Mouse (Mus musculus) adrenal gland, adult 2 months (tissue): ENCODE measurements around the gene Fzd10. TPM values are rescaled to one million over a fixed set of nuclear protein-coding genes. Genes with fewer than 3 reads are reported as not detected.

Source experiments
- DNase-seq: peaks from one replicate; pipeline ENCODE4 v3.0.0; 2021
- long read RNA-seq: library from polyadenylated mRNA; stranded (forward); transcript quantifications from one replicate; pipeline ENCODE4 v2.0.0, GENCODE M21; 2021
- polyA plus RNA-seq: library from polyadenylated mRNA; depleted of rRNA; stranded (reverse); fragments of >200 nt; gene quantifications from 2 replicates; pipeline ENCODE4 v1.2.3, GENCODE M21; 2012; rRNA removed
- total RNA-seq, 2 experiments: library from RNA; stranded (reverse); gene quantifications; 2 replicates each; pipeline ENCODE4 v1.2.3; 2021

Gene Fzd10
- total RNA-seq (1 to 10 TPM in 1 of 2 experiments, under 1 TPM in 1; 0.26 to 1.1 TPM), polyA plus RNA-seq (3.3 and 3.9 TPM in 2 replicates)
- long read RNA-seq, partial matches to known transcripts = 0 of 2 reads
- long read RNA-seq, other reads (novel, unspliced or antisense) = 0 of 2 reads

GRCm38 (mm10) chr5:128600072-128601021 lies at the start of gene Fzd10:
TSS of gene Fzd10 (plus strand) at chr5:128600844.
- peak; percentile 83 for DNase-seq

- DNase-seq = no peak
Measured at GRCm38 (mm10) chr5:128551448-128551847, 49.2 kb upstream of the Fzd10 start.

- peak; percentile 8 for DNase-seq
Measured at GRCm38 (mm10) chr5:128552136-128552890, 48.3 kb upstream of the Fzd10 start.

GRCm38 (mm10) chr5:128558126-128558525 lies 42.5 kb upstream of the Fzd10 start:
- peak; percentile 90 for DNase-seq

GRCm38 (mm10) chr5:128567313-128567712 lies 33.3 kb upstream of the Fzd10 start:
- DNase-seq = no peak

GRCm38 (mm10) chr5:128568970-128569369 lies 31.7 kb upstream of the Fzd10 start:
- DNase-seq = no peak

GRCm38 (mm10) chr5:128570091-128570490 lies 30.6 kb upstream of the Fzd10 start:
- DNase-seq = no peak

- no peak for DNase-seq
Measured at GRCm38 (mm10) chr5:128570848-128571247, 29.8 kb upstream of the Fzd10 start.

- DNase-seq = no peak
Measured at GRCm38 (mm10) chr5:128571706-128572105, 28.9 kb upstream of the Fzd10 start.

- DNase-seq = peak; percentile 68
Measured at GRCm38 (mm10) chr5:128575997-128576579, 24.6 kb upstream of the Fzd10 start.

GRCm38 (mm10) chr5:128579047-128579650 lies 21.5 kb upstream of the Fzd10 start:
- DNase-seq = peak; percentile 77

GRCm38 (mm10) chr5:128580931-128581330 lies 19.7 kb upstream of the Fzd10 start:
- DNase-seq = peak; percentile 74

GRCm38 (mm10) chr5:128581516-128581921 lies 19.1 kb upstream of the Fzd10 start:
- DNase-seq = peak; percentile 5

- DNase-seq = no peak
Measured at GRCm38 (mm10) chr5:128589231-128589630, 11.4 kb upstream of the Fzd10 start.

- no peak for DNase-seq
Measured at GRCm38 (mm10) chr5:128593446-128593845, 7.2 kb upstream of the Fzd10 start.

- peak; percentile 29 for DNase-seq
Measured at GRCm38 (mm10) chr5:128596813-128597212, 3.8 kb upstream of the Fzd10 start.

GRCm38 (mm10) chr5:128597381-128597780 lies 3.3 kb upstream of the Fzd10 start:
- no peak for DNase-seq

GRCm38 (mm10) chr5:128598191-128598720 lies 2.4 kb upstream of the Fzd10 start:
- DNase-seq = no peak

GRCm38 (mm10) chr5:128598760-128599364 lies 1.8 kb upstream of the Fzd10 start:
- no peak for DNase-seq

GRCm38 (mm10) chr5:128599365-128600071 lies 1.1 kb upstream of the Fzd10 start:
- DNase-seq = no peak
